Mouse (Mus musculus) neutrophil, adult 5-6 weeks (primary cell): Measurements from ENCODE around the gene Ttc21a. TPM values are rescaled to one million over a fixed set of nuclear protein-coding genes. Genes with fewer than 3 reads are reported as not detected.

ENCODE experiments used
- ATAC-seq: fragments of 151-379, 151-347 bp; 2 replicates; pipeline ENCODE4 v1.8.0; 2017; ENCODE audit warnings: mild to moderate bottlenecking, moderate TSS enrichment; ENCODE audit not compliant: insufficient number of reproducible peaks, poor library complexity, low FRiP score, severe bottlenecking; ENCODE audit errors: extremely low read depth
- total RNA-seq: library from RNA; stranded (forward); fragments of 200-1000 nt; gene quantifications from 2 replicates; pipeline ENCODE4 v1.2.3, GENCODE M21; 2017

The Ttc21a gene
- total RNA-seq, 1 experiment from 2014 or later, result 0.35 TPM

GRCm38 (mm10) chr9:119972166-119972565, 34.8 kb downstream of the Ttc21a start:
- ATAC-seq, result no peak

- ATAC-seq, result no peak
These were observed 35.2 kb downstream of the Ttc21a start for GRCm38 (mm10) chr9:119972582-119972981.

GRCm38 (mm10) chr9:119973281-119973680, 35.9 kb downstream of the Ttc21a start:
- no peak for ATAC-seq

GRCm38 (mm10) chr9:119973869-119974520, 36.6 kb downstream of the Ttc21a start:
- no peak for ATAC-seq

GRCm38 (mm10) chr9:119974609-119975008, 37.2 kb downstream of the Ttc21a start:
- no peak for ATAC-seq

- ATAC-seq, result no peak
These were observed 37.9 kb downstream of the Ttc21a start for GRCm38 (mm10) chr9:119975286-119975685.

GRCm38 (mm10) chr9:119976704-119977556, 39.5 kb downstream of the Ttc21a start:
- peak; percentile 4; the same call in 1 of the 2 replicates for ATAC-seq

GRCm38 (mm10) chr9:119977557-119978060, 40.2 kb downstream of the Ttc21a start:
- ATAC-seq, result no peak

- ATAC-seq, result peak; percentile 33
These were observed 40.9 kb downstream of the Ttc21a start for GRCm38 (mm10) chr9:119978151-119978810.

- no peak for ATAC-seq
These were observed 41.5 kb downstream of the Ttc21a start for GRCm38 (mm10) chr9:119978811-119979441.

- no peak for ATAC-seq
These were observed 42.3 kb downstream of the Ttc21a start for GRCm38 (mm10) chr9:119979749-119980148.

GRCm38 (mm10) chr9:119980770-119981182, 43.4 kb downstream of the Ttc21a start:
- ATAC-seq, result no peak

GRCm38 (mm10) chr9:119981183-119982179, 44.1 kb downstream of the Ttc21a start:
- ATAC-seq, result peak; percentile 20; the same call in 1 of the 2 replicates

GRCm38 (mm10) chr9:119982241-119982811, 44.9 kb downstream of the Ttc21a start:
- peak; percentile 61 for ATAC-seq

GRCm38 (mm10) chr9:119982956-119983551, 45.6 kb downstream of the Ttc21a start:
- ATAC-seq, result peak; percentile 44

- peak; percentile 27 for ATAC-seq
These were observed 46.5 kb downstream of the Ttc21a start for GRCm38 (mm10) chr9:119983585-119984535.
